Mouse (Mus musculus) T-helper 1 cell (primary cell): Measurements from ENCODE around the gene Ranbp1.

ENCODE experiments used
- in situ Hi-C: fragments of 300-600 bp; cut with MboI, MseI; formaldehyde crosslinking; loops from one replicate; pipeline ENCODE4 v1.15.1; 2025; ENCODE audit warnings: high pct_unique_total_duplicates

Ranbp1 gene

DNA sequence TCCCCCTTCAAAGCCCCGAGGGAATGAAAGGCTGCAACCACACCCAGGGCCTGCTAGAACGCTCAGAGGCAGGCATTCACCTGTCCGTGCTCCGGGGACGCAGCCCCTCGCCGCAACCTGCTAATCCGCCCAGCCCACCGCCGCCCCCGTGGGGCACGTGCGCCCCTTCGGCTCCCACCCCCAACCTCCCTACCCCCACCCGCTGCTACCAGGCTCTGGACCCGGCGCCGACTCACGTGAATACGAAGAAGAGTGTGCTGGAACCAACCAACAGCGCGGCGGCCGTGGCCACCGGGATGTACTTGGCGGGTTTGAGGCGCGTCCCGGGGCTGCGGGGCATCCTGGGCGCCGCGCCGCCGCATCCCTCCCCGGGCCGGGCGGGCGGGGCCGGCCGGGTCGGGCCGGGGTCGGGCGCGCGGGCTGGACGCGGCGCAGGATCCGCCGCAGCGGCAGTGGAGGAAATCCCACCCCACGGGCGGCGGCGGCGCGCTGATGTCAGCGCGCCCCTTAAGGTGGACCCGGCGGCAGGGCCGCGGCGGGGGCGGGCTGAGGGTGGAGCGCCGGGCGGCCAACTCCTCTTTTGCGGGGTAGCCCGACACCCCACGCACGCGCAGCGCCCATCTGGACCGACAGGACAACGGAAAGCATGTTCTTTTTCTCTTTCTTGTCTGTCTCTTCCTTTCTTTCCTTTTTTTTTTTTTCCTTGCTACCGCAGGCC is 13.7 kb downstream of the Ranbp1 start, which contains the start of gene Zdhhc8:
Gene Zdhhc8, minus strand, starts transcription at position 466 of the 718 bp plus-strand sequence.
- in situ Hi-C loops, result no loop called here

DNA sequence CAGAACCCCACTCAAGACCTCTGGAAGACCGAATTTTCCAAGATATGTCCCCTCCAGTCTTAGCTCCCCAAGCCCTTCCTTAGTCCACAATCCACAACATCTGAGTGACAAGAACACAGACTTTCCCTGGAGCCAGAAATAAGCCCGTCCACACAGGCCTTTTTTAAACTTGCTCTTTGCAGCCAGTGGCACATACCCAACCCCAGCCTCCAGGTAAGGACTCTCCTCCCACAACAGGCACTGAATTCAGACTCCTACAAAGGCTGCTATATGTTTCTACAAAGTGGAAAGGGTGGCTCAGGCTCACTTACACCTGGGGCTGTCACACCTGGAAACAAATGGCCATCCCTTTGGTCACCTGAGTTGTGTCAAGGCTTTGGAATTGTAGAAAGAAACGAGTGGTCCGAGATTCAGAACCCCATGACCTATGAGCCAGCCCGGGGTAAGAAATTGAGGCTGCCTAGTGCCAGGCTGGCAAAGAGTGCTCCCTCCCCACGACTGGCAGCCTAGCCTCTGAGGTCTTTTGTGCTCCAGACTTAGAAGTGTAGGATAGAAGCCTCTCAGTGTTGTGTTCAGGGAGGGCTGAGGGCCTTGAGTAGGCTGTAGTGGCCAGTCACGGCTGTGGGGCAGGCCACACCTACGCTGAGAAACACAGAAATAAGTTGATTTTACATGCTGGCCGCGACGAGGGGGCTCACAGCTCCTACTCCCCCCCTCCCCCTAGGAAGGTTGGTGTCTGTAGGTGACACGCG is 14.4 kb downstream of the Ranbp1 start:
- in situ Hi-C loops, result no loop called here

DNA sequence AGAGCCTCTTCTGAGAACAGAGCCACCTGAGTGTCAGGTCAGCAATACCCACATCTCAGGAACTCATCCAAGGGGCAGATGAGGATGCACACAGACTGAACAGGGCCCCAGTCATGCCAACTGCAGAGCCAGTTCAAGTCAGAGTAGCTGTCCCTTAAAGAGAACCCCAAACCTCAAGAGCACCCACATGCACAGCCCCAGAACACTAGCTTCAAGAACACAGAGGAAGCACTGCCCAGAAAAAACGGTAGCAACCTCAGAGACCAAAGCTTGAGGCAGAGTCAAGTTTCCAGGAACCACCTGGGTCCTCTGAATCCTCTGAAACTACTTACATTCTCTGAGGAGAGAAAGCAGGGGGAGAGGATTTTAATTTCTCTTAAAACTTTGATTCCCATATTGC is 15.1 kb downstream of the Ranbp1 start:
- in situ Hi-C loops, result no loop called here

DNA sequence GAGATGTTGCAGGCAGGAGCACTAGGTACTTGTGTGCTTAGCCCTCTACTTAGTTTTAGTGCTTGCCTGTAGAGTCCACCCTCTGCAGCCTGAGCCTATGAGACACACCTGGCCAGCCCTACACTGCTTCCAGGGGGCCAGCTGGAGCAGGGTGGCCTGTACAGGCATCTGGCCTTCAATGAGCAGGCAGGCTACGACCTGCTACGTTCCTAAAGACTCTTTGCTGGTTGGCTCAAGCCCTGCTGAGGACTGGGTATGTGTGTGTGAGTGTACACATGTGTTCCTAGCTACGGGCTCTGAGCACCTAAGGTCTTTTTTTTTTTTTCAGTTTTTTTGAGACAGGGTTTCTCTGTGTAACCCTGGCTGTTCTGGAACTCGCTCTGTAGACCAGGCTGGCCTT is 17.1 kb downstream of the Ranbp1 start:
- in situ Hi-C loops, result no loop called here

DNA sequence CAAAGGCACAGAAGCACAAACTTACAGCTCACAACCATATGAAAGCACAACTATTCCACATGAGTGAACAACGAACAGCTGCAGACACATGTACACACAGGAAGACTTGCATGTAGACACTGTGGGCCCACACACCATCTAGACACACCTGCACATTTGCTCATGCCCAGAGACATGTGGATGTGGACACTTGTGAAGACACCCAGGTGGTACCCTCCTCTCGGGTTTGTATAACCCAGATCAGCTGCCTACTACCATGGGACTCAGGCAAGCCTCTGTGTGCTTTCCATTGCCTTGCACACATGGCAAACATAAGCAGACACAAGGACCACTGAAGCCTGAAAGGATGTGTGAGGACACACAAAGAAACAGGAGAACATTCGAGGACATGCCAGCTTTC is 17.5 kb downstream of the Ranbp1 start:
- in situ Hi-C loops, result no loop called here

DNA sequence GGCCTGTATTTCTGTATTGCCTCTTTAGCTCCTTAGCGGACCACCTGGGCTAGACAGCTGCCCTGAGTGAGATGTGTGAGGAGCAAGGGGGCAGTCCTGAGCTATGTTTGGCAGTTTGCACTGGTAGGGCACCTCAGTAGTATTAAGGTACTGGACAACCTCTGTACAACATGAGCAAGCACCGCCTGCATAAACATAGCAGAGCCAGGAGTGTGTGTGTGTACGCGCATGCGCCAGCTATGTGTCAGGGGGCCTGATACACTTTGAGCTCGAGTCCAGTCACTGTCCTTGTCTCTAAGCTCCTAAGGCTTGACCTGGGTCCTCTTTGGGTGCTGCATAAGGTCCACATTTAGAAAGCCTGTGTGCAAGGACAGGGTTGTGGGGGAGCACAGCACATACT is 17.9 kb downstream of the Ranbp1 start:
- in situ Hi-C loops, result no loop called here

DNA sequence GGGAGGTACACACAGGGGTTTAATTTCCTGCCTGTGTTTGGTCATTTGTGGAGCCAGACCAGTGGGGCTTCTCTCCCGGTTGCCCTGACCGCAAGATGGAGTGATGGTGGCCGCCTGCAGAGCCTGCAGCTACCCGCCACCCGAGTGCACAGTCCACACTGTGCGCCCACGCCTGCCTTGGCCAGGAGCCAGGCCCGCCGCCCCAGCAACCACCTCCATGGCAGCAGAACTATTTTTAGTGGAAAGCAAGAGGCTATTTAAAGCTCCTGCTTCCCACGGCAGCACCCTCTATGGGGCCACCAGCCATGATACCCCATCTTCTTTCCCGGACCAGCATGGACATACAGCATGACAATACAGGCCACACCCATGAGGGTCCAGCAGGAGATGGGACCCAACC is 18.9 kb downstream of the Ranbp1 start:
- in situ Hi-C loops, result no loop called here

DNA sequence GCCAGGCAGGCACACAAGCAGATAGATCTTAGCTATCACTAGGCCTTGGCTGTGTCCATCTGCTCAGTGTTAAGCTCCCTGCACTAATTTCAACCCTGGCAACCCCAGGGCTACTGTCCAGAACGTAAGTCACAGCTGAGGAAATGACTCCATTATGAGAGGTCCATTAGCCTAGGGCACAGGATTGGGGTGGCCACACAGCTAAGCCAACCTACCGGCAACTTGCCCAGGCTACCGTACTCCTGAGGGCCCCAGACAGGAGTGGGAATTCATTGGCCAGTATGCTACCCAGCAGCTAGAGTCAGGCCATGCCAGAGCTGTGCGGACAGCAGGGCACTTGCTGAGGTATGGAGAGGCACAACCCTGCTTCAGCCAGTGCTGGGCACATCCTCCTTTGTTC is 19.7 kb downstream of the Ranbp1 start:
- in situ Hi-C loops, result no loop called here

DNA sequence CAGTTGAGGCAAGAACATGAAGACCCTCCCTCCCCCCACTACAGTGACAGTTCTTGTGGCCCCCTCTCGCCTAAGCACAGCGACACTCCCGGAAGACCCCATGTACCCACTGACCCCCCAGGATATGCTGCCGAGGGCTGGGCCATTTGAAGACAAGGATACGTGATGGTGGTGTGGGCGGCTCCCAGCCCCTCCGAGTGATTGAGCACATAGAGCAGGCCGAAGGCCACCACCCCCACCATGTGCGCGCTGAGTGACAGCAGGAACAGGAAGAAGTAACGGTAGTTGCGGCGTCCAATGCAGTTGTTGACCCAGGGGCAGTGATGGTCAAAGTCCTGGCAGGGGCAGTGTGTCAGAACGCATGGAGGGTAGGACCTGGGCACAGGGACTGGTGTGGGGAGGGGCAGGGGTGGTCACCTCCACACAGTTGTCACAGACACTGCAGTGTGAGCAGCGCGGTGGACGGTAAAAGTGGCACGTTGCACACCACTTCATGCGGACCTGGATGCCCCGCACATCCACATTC is 20.6 kb downstream of the Ranbp1 start:
- in situ Hi-C loops, result no loop called here

DNA sequence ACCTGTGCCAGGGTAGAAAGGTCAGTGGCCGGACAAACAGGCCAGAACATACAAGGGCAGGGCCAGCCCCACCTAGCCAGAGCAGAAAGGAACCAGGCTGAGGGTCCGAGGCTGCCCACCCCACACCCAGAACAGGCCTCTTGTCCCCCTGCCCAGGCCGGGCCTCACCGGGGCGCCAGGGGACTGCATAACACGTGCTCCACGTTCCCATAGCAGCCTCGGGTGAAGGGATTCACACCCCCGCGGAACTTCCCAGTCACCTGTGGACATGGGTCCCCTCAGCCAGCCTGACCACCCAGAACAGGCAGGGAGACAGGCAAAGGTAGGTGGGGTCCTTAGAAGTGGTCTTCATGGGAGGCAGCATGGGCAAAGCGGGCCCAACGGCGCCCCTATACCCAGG is 21.3 kb downstream of the Ranbp1 start:
- in situ Hi-C loops, result no loop called here

DNA sequence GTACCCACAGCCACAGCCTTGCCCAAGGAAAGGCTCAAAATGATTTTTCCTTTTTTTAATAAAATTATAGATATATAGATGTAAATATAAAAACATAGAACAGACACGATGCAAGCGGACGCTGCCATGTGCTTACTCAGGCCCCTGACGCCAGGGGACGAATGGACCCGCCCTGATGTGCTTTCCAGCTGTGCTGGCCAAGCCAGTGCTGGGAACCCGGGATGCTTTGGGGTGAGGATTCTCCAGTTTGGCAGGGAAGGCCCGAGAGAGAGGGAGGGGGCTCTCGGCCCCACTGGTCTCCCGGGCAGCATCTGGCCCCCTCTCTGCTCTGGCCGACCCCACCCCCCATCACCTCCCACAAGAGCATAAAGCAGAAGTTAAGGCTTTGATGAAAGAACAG is 26.3 kb downstream of the Ranbp1 start:
- in situ Hi-C loops, result no loop called here

DNA sequence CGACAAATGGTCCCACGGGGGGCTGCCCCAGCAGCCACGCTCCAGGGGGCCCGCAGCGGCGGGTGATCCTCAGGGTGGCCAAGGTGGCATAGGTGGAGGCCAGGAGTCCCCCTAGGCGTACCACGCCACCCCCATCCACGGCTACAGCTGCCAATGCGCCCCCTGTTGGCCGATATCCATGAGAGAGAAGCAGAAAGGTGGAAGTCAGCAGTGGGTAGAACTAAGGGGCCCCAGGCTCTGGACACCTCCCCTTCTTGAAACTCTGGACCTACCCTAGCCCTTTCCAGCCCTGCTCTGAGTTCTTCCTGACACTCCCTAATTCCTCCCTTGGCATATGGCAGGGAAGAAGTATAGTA is 27.0 kb downstream of the Ranbp1 start:
- in situ Hi-C loops, result no loop called here

DNA sequence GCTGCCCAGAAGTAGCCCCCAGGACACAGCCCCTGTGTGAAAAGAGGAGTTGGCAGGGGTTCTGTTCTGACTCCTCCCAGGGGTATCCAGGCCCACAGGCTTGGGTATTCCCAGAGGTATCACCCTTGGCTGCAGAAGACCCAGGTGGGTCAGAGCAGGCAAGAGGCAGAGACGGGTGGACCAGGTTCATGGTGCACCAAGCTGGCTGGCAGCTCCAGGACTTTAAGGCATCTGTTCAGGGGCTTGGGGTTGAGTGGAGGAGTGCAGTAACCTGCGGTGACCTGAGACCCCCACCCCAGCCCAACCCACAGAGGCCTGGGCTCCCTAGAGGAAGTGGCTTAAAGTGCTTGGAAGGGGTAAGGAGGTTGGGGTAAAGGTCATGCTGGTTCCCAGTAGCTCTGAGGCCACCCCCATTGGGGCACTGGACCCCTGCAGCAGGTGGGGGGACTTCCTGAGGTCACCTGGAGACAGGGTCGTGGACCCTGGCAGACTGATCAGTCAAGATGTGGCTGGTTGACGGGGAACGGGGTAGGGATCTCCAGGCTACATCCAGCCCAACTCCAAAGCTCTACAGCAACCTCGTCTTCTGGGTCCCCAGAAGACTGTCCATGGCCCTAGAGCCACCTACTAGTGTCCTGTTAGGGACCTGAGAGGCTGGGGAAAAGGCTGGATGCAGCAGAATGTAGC is 27.5 kb downstream of the Ranbp1 start:
- in situ Hi-C loops, result no loop called here

DNA sequence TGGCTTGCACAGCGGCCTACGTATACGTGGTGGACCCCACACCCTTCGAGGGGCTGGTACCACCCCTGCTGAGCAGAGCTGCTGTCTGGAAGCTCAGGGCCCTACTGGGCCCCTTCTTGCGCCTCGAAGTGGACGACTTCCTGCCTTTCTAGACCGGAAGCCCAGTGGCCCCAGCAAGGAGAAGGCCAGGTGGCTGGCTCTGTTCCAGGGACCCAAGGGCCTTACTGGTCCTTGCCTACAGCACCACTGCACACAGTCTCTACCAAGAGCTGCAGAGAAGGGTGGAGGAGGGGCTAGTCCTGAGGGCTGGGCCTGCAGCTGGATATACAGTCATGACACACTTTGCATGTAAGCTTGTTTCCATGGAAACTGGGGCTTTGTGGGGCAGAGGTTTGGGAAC is 28.5 kb downstream of the Ranbp1 start:
- in situ Hi-C loops, result no loop called here

DNA sequence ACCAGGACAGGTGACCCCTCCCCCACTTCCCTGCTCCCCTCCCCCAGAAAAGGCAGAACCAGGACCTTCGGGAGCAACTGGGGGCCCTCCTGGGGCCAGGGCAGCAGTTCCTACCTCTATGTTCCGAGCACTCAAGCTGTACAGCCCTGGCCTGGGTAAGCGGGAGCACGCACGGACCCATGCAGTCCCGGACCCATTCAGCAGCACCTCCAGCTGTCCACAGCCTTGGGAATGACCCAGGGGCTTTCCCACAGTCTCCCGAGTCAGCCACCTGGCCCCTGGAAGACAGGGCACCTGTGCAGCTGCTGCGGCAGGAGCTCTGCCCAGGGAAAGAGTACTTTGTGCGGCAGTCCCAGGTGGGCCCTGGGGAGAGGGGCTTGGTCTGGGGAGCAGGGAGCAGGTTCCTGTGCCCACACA is 29.9 kb downstream of the Ranbp1 start:
- in situ Hi-C loops, result no loop called here

DNA sequence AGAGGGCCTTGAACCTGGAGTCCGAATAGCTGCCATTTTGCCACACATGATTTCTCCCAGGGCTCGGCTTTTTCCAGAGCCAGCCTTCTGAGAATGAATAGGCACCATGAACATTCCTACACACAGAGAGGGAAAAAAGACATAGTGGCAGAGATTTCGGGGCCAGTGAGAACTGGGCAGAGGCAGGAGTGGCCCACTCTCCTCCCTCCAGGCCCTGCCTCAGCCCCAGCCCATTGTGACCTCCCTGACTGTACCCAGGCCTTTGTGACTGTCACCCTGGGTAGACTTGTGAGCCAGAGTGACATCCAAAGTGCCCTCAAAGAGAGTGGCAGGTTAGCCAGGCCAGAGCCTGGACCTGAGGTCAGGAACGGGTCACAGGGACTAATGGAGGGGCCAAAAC is 31.0 kb downstream of the Ranbp1 start, which contains the start of gene Ccdc188:
Gene Ccdc188, plus strand, starts transcription at position 301 of the 400 bp plus-strand sequence.
- in situ Hi-C loops, result no loop called here

DNA sequence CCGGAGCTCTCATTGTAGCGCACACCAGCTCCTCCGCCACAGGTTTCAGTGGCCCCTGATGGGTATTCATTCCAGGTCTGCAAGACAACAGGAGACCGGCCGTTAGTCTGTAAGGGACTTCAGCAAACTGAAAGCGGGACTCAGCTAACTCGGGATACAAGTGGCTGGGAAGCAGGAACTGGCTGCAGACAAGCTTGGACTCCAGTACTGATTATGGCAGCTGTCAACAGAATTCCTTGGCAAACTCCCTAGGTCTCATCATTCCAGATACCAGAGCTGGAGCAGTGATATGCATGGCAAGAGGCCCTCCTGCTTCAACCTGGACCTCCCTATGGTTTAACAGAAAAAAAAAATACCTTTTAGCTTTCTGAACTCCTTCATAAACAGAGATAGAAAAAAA is 33.7 kb downstream of the Ranbp1 start:
- in situ Hi-C loops, result loop anchor here (5.0 kb wide), 1 partner anchor 98 kb away; no protein-coding TSS in a partner anchor

DNA sequence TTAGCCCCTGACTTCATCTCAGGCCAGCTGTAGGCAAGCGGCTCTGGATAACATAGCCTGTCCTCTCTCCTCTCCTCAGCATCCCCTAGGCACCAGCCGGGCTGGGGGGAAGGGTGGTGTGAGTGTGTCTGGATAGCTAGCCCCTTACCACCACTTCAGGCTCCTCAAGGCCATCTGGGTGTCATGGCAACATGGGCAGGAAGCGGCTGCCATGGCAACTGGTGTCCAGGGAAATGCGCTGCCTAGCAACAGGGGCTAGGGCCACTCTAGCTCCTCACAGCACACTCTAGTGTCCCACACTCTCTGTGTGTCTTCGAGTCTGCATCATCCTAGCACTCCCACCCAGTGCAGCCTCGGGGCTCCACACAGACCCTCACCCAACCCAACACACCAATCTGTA is 34.8 kb downstream of the Ranbp1 start:
- in situ Hi-C loops, result loop anchor here (5.0 kb wide), 1 partner anchor 96 kb away; no protein-coding TSS in a partner anchor

DNA sequence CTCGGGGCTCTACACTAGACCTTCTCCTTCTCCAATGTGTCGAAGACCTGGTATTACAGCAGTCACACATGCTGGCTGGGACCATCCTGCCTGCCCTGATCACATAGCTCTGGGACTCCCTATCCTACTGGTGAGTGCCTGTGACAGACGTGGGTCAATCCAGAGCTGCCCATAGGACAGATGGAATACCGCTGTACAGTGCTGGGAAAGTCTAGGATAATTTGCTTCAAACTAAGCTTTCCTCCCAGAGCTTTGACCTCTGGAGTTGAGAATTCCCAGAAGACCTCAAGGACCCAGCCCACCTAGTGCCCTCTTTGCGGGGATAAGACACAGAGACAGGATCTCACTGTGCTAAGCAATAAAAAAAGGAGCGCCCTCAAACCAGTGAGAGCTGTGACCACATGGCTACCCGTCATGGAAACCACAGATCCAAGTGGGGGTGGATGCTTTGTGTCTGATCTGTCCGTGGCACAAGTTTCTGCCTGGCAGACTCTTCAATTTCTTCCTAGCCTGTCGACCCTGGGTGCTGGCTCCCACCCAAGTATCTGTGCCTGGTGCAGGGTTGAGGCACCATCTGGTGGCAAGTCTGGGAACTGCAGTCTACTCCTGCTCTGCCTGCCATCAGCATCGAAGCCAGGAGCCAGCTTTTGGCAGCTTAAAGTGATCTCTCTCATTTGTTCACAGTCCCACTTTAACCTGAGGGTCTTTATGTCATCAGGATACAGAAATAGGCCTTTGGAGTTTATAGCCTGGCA is 36.9 kb downstream of the Ranbp1 start:
- in situ Hi-C loops, result loop anchor here (5.0 kb wide), 1 partner anchor 94 kb away; no protein-coding TSS in a partner anchor

DNA sequence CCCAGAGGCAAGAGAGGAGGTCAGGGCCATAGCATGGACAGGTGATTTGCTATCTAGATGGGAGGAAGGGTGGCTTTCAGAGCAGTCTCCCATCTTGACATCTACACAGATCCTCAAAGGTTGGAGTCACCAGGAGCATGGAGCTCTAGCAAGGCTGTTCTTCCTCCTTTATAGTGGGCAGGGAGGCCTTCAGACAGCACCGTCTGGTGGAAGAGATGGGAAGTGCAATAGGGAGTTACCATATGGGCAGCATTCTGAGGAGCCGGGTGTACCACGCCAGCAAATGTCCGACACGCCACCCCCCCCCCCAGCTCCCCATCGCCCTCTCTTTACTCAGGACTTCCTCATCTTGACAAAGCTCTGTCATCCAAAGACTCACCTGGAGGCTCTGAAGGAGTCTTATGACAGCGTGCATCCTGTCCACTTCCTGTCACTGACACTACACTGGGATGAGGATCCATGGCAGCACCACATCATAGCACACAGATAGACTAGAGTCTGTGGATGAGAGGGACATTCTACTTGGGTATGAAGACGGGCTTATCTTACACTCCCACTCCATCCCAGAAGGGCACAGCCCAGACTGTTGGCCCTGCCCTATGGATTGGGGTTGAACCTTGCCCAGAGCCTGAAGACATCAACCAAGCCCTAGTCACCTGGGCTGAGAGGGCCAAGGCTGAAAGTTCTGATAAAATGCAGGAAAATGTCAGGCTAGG is 37.7 kb downstream of the Ranbp1 start:
- in situ Hi-C loops, result loop anchor here (5.0 kb wide), 1 partner anchor 94 kb away; no protein-coding TSS in a partner anchor
